Mouse (Mus musculus): ENCODE results near the gene Mterf1b. TPM values are rescaled to one million over a fixed set of nuclear protein-coding genes. Genes with fewer than 3 reads are reported as not detected.
"Not testable (repeated sequence)": the region's sequence is repeated elsewhere in the genome, so short reads cannot be mapped to it uniquely, and the experiment has no call there.

Gene Mterf1b
- polyA plus RNA-seq (2014; fragmentation: Nextera tagmentation; extraction: Ambion mirVana): 2.4 and 2.5 TPM in 2 replicates

- not testable (repeated sequence) for H3K27me3 ChIP-seq (ENCODE audit: control insufficient read depth, insufficient read depth, low read length); H3K9me3 ChIP-seq (ENCODE audit: control insufficient read depth, low read length); H3K27ac ChIP-seq; H3K36me3 ChIP-seq (replicated peaks; ENCODE audit: control insufficient read depth, insufficient read depth); DNase-seq (ENCODE audit: low spot score); H3K4me1 ChIP-seq (replicated peaks; ENCODE audit: control insufficient read depth, insufficient read depth, low read length)
- Histone ChIP-seq H3K4me2 (replicated peaks) (peak within 1 kb of the TSS; percentile 69), H3K4me3 (replicated peaks; ENCODE audit: low read length) (peak within 1 kb of the TSS; percentile 35), H3K9ac (peak within 1 kb of the TSS; percentile 54)
- ATAC-seq (ENCODE audit: low FRiP score): peak; percentile 98
- 69% methylated on average over 10 of the region's 37 CpGs for WGBS
Observed at GRCm38 (mm10) chr5:4191671-4192480, at the start of gene Mterf1b. Gene Mterf1b, plus strand, starts transcription at chr5:4192367.

DNA sequence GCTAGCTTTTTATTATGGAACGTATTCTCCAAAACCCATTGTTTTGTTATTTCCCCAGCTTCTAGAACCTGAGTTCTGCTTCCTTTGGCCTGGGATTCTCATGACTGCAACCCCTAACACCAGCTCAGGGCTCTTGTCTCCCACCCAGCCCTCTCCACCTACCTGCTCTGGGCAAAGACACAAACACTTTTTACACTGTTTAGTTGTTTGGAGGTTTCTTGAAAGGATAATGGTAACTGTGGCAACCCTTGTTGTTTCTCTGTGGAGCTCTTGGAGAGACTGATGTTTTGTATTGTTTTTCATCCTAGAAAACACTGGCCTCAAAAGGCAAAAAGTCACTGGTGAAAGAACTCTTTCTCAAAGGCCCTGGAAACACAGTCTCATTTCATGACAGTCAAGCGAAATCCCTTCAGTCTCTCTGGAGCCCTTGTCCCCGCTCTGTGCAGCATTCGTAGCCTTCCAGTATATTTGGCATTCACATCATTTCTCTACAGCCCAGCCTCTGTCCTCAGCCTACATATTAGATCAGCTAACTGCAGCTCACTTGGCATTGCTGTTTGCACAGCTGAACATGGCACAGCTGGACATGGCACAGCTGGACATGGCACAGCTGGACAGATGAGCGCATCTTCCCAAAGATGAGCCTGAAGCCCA, 32.6 kb upstream of the Mterf1b start:
- H3K27me3 ChIP-seq (ENCODE audit: control insufficient read depth, insufficient read depth, low read length); H3K36me3 ChIP-seq (replicated peaks; ENCODE audit: control insufficient read depth, insufficient read depth): not testable (repeated sequence)
- 72% methylated on average over 3 of the region's 5 CpGs for WGBS

GRCm38 (mm10) chr5:4161554-4161953, 30.6 kb upstream of the Mterf1b start:
- Histone ChIP-seq H3K4me2 (replicated peaks) (no peak overlapping the region), H3K4me1 (replicated peaks; ENCODE audit: control insufficient read depth, insufficient read depth, low read length) (no peaks in the 10 kb centered on the region), H3K4me3 (replicated peaks; ENCODE audit: low read length) (no peak overlapping the region), H3K27ac (no peak overlapping the region), H3K9me3 (ENCODE audit: control insufficient read depth, low read length) (no peaks in the 10 kb centered on the region), H3K27me3 (ENCODE audit: control insufficient read depth, insufficient read depth, low read length) (no peaks in the 10 kb centered on the region), H3K36me3 (replicated peaks; ENCODE audit: control insufficient read depth, insufficient read depth) (no peaks in the 10 kb centered on the region), H3K9ac (no peak overlapping the region)
- ATAC-seq (ENCODE audit: low FRiP score): no peak
- 84% methylated on average over 3 of the region's 3 CpGs for WGBS
- no peak for DNase-seq (ENCODE audit: low spot score)

More for the DNA sequence above, 32.6 kb upstream of the Mterf1b start:
- H3K9me3 ChIP-seq (ENCODE audit: control insufficient read depth, low read length); H3K4me1 ChIP-seq (replicated peaks; ENCODE audit: control insufficient read depth, insufficient read depth, low read length); H3K4me3 ChIP-seq (replicated peaks; ENCODE audit: low read length); H3K27ac ChIP-seq; H3K9ac ChIP-seq; H3K4me2 ChIP-seq (replicated peaks); DNase-seq (ENCODE audit: low spot score): not testable (repeated sequence)
- ATAC-seq (ENCODE audit: low FRiP score): peak; percentile 60; the same call in 1 of the 2 replicates

DNA sequence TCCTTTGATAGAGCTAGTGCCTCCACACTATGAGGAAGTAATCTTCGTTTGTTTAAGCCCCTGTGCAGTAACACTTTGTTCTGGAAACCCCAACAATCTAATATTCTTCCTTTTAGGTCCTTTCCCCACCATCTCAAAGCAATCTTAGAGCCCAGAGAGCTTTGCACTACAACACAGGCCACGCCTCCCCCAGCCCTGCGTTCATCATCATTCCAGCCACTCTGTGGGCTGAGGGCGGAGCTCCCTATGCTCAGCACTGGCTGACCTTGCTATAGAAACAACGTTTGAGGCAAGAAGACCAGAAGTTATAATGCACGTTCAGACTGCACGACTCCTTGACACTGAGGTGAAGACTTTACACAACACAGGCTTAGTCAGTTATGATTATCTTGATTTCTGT, 29.7 kb upstream of the Mterf1b start:
- Histone ChIP-seq H3K27me3 (ENCODE audit: control insufficient read depth, insufficient read depth, low read length) (no peaks in the 10 kb centered on the region), H3K9ac (no peak overlapping the region), H3K36me3 (replicated peaks; ENCODE audit: control insufficient read depth, insufficient read depth) (no peaks in the 10 kb centered on the region), H3K4me3 (replicated peaks; ENCODE audit: low read length) (no peak overlapping the region), H3K9me3 (ENCODE audit: control insufficient read depth, low read length) (no peaks in the 10 kb centered on the region), H3K27ac (no peak overlapping the region), H3K4me1 (replicated peaks; ENCODE audit: control insufficient read depth, insufficient read depth, low read length) (no peaks in the 10 kb centered on the region), H3K4me2 (replicated peaks) (no peak overlapping the region)
- 69% methylated on average over 7 of the region's 7 CpGs for WGBS
- no peak for ATAC-seq (ENCODE audit: low FRiP score)
- no peak for DNase-seq (ENCODE audit: low spot score)

GRCm38 (mm10) chr5:4167813-4168529, 24.2 kb upstream of the Mterf1b start:
- 72% methylated on average over 6 of the region's 6 CpGs for WGBS
- not testable (repeated sequence) for H3K9ac ChIP-seq; H3K27ac ChIP-seq; H3K27me3 ChIP-seq (ENCODE audit: control insufficient read depth, insufficient read depth, low read length); H3K36me3 ChIP-seq (replicated peaks; ENCODE audit: control insufficient read depth, insufficient read depth); ATAC-seq (ENCODE audit: low FRiP score); DNase-seq (ENCODE audit: low spot score); H3K4me2 ChIP-seq (replicated peaks); H3K4me3 ChIP-seq (replicated peaks; ENCODE audit: low read length); H3K4me1 ChIP-seq (replicated peaks; ENCODE audit: control insufficient read depth, insufficient read depth, low read length); H3K9me3 ChIP-seq (ENCODE audit: control insufficient read depth, low read length)

- not testable (repeated sequence) for ATAC-seq (ENCODE audit: low FRiP score)
Observed at GRCm38 (mm10) chr5:4168530-4168926, 23.6 kb upstream of the Mterf1b start.

GRCm38 (mm10) chr5:4176421-4176820, 15.7 kb upstream of the Mterf1b start:
- not testable (repeated sequence) for H3K36me3 ChIP-seq (replicated peaks; ENCODE audit: control insufficient read depth, insufficient read depth); H3K9me3 ChIP-seq (ENCODE audit: control insufficient read depth, low read length); H3K27ac ChIP-seq; DNase-seq (ENCODE audit: low spot score); ATAC-seq (ENCODE audit: low FRiP score); H3K27me3 ChIP-seq (ENCODE audit: control insufficient read depth, insufficient read depth, low read length); H3K4me1 ChIP-seq (replicated peaks; ENCODE audit: control insufficient read depth, insufficient read depth, low read length); H3K9ac ChIP-seq; H3K4me3 ChIP-seq (replicated peaks; ENCODE audit: low read length); H3K4me2 ChIP-seq (replicated peaks)
- 89% methylated on average over 3 of the region's 3 CpGs for WGBS

More at GRCm38 (mm10) chr5:4168530-4168926, 23.6 kb upstream of the Mterf1b start:
- H3K27me3 ChIP-seq (ENCODE audit: control insufficient read depth, insufficient read depth, low read length); H3K9ac ChIP-seq; H3K4me2 ChIP-seq (replicated peaks); H3K4me3 ChIP-seq (replicated peaks; ENCODE audit: low read length); H3K9me3 ChIP-seq (ENCODE audit: control insufficient read depth, low read length); DNase-seq (ENCODE audit: low spot score); H3K36me3 ChIP-seq (replicated peaks; ENCODE audit: control insufficient read depth, insufficient read depth); H3K4me1 ChIP-seq (replicated peaks; ENCODE audit: control insufficient read depth, insufficient read depth, low read length); H3K27ac ChIP-seq: not testable (repeated sequence)
- WGBS: 76% methylated on average over 4 of the region's 4 CpGs

DNA sequence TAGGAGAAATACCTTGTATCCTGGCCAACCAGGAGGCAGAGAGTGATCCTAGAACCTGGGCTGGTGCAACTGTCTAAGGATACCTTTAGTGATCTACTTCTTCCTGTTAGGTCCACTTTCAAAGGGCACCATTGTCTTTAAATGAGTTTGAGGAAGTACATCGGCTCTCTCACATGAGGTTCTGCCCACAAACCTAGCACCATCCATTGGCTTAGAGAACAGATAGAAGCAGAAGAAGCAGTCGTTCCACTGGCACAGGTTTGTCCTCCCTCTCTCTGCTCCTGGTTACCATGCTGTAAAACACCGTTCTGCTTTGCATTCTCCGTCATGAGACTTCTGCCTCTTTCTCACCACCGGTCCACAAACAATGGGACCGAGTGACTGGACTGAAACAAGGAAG, 12.8 kb upstream of the Mterf1b start:
- Histone ChIP-seq H3K4me2 (replicated peaks) (no peak overlapping the region), H3K9ac (no peak overlapping the region), H3K36me3 (replicated peaks; ENCODE audit: control insufficient read depth, insufficient read depth) (no peaks in the 10 kb centered on the region), H3K4me3 (replicated peaks; ENCODE audit: low read length) (no peak overlapping the region), H3K9me3 (ENCODE audit: control insufficient read depth, low read length) (no peaks in the 10 kb centered on the region), H3K27me3 (ENCODE audit: control insufficient read depth, insufficient read depth, low read length) (no peaks in the 10 kb centered on the region), H3K4me1 (replicated peaks; ENCODE audit: control insufficient read depth, insufficient read depth, low read length) (no peaks in the 10 kb centered on the region), H3K27ac (no peak overlapping the region)
- DNase-seq (ENCODE audit: low spot score) (no peak), ATAC-seq (ENCODE audit: low FRiP score) (no peak)
- WGBS: 90% methylated on average over 6 of the region's 6 CpGs

DNA sequence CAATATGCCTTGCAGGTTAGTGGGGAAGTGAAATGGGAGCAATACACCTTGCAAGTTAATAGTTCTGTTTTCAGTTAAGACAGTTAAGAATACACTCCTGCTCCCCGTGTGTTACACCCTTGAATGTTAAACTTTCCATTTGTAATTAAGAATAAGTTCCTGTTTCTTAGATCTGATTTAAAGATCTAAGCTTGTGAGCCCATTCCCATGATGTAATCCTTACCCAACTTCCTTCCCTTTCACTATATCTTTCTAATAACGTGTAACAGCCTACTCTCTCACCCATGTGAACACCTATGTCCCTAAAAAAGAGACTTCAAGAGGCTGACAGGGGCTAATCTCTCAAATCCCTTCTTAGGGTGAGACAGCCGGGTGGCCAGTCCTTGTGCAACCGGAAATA, 5.4 kb upstream of the Mterf1b start:
- Histone ChIP-seq H3K4me2 (replicated peaks) (no peak overlapping the region), H3K36me3 (replicated peaks; ENCODE audit: control insufficient read depth, insufficient read depth) (no peaks in the 10 kb centered on the region), H3K9me3 (ENCODE audit: control insufficient read depth, low read length) (no peaks in the 10 kb centered on the region), H3K27ac (no peak overlapping the region), H3K27me3 (ENCODE audit: control insufficient read depth, insufficient read depth, low read length) (no peaks in the 10 kb centered on the region), H3K4me3 (replicated peaks; ENCODE audit: low read length) (no peak overlapping the region), H3K4me1 (replicated peaks; ENCODE audit: control insufficient read depth, insufficient read depth, low read length) (no peaks in the 10 kb centered on the region), H3K9ac (no peak overlapping the region)
- WGBS: 77% methylated on average over 4 of the region's 4 CpGs
- no peak for DNase-seq (ENCODE audit: low spot score)
- ATAC-seq (ENCODE audit: low FRiP score): no peak
